Mouse (Mus musculus) C2C12 (cell line): ENCODE measurements around the gene Tasp1. TPM values are rescaled to one million over a fixed set of nuclear protein-coding genes. Genes with fewer than 3 reads are reported as not detected.
"Not testable (repeated sequence)": the region's sequence is repeated elsewhere in the genome, so short reads cannot be mapped to it uniquely, and the experiment has no call there.

ENCODE experiments used
- H3K27me3 ChIP-seq: one replicate; pipeline ENCODE4 v1.6.1; 2011; ENCODE audit not compliant: control insufficient read depth, insufficient read depth, insufficient read length
- H3K36me3 ChIP-seq: one replicate; pipeline ENCODE4 v1.6.1; 2011; ENCODE audit not compliant: control insufficient read depth, insufficient read depth
- H3K4me3 ChIP-seq: one replicate; pipeline ENCODE4 v1.5.1; 2011; ENCODE audit warnings: mild to moderate bottlenecking, control low read depth; ENCODE audit not compliant: poor library complexity, insufficient read depth, severe bottlenecking
- H3K79me2 ChIP-seq: one replicate; pipeline ENCODE4 v1.6.1; 2011; ENCODE audit not compliant: control insufficient read depth, insufficient read depth
- H3K79me3 ChIP-seq: one replicate; pipeline ENCODE4 v1.6.1; 2011; ENCODE audit warnings: low read depth, control low read depth
- H3ac ChIP-seq: one replicate; pipeline ENCODE3; 2011; ENCODE audit warnings: low read depth; ENCODE audit not compliant: control insufficient read depth, insufficient read length
- CEBPB ChIP-seq: IDR thresholded peaks from one replicate; pipeline ENCODE4 v1.6.1; 2011; ENCODE audit warnings: low read depth, mild to moderate bottlenecking, control low read depth, moderate library complexity
- CTCF ChIP-seq: IDR thresholded peaks from one replicate; pipeline ENCODE4 v1.5.1; 2011; ENCODE audit not compliant: control insufficient read depth, insufficient read depth, insufficient read length
- FOSL1 ChIP-seq: IDR thresholded peaks from one replicate; pipeline ENCODE4 v1.8.0; 2011; ENCODE audit warnings: mild to moderate bottlenecking, low read length; ENCODE audit not compliant: poor library complexity, insufficient read depth, severe bottlenecking
- MAX ChIP-seq: IDR thresholded peaks from one replicate; pipeline ENCODE4 v1.6.1; 2011; ENCODE audit warnings: mild to moderate bottlenecking, control low read depth
- MYOD1 ChIP-seq: IDR thresholded peaks from one replicate; pipeline ENCODE4 v1.6.1; 2011; ENCODE audit warnings: low read depth; ENCODE audit not compliant: control insufficient read depth, insufficient read length
- MYOG ChIP-seq: IDR thresholded peaks from one replicate; pipeline ENCODE4 v1.6.1; 2011; ENCODE audit not compliant: control insufficient read depth, insufficient read length; ENCODE audit errors: extremely low read depth
- USF1 ChIP-seq: IDR thresholded peaks from one replicate; pipeline ENCODE4 v1.6.1; 2011; ENCODE audit warnings: low read depth, mild to moderate bottlenecking, control low read depth, moderate library complexity
- polyA plus RNA-seq: library from polyadenylated mRNA; unstranded; fragments of >200 nt; fragmentation: generic; extraction: Trizol; gene quantifications from one replicate; pipeline ENCODE4 v1.2.1, GENCODE M21; 2012; ENCODE audit warnings: missing spikeins

Tasp1 gene
- polyA plus RNA-seq, 1 experiment = 5.5 TPM

- H3ac ChIP-seq = no peak overlapping the region
- H3K79me2 ChIP-seq = no peaks in the 10 kb centered on the region
- no peaks in the 10 kb centered on the region for H3K79me3 ChIP-seq
- no peak overlapping the region for H3K4me3 ChIP-seq
- TF ChIP-seq CTCF = no peak
- TF ChIP-seq MYOD1 = no peak
- no peak for TF ChIP-seq CEBPB
- H3K36me3 ChIP-seq = peaks cover 43% of the 10 kb centered on the region
- H3K27me3 ChIP-seq = no peaks in the 10 kb centered on the region
Measured at GRCm38 (mm10) chr2:140037459-140037858, 29.1 kb downstream of the Tasp1 start.

- Histone ChIP-seq H3K27me3 (no peaks in the 10 kb centered on the region), H3K36me3 (peaks cover 41% of the 10 kb centered on the region), H3ac (no peak overlapping the region), H3K79me3 (no peaks in the 10 kb centered on the region), H3K79me2 (no peaks in the 10 kb centered on the region), H3K4me3 (no peak overlapping the region)
- no peak for TF ChIP-seq FOSL1
- no peak for TF ChIP-seq CTCF
- no peak for TF ChIP-seq MYOD1
- TF ChIP-seq MAX = no peak
- TF ChIP-seq CEBPB = no peak
- no peak for TF ChIP-seq USF1
- no peak for TF ChIP-seq MYOG
Measured at GRCm38 (mm10) chr2:140036854-140037253, 29.8 kb downstream of the Tasp1 start.

GRCm38 (mm10) chr2:140024937-140025336 is 41.7 kb downstream of the Tasp1 start:
- H3K79me3 ChIP-seq = no peaks in the 10 kb centered on the region
- H3K27me3 ChIP-seq = no peaks in the 10 kb centered on the region
- no peak overlapping the region for H3ac ChIP-seq
- H3K79me2 ChIP-seq = no peaks in the 10 kb centered on the region
- H3K4me3 ChIP-seq = no peak overlapping the region
- no peak for TF ChIP-seq FOSL1
- no peak for TF ChIP-seq USF1
- TF ChIP-seq MYOD1 = no peak
- TF ChIP-seq CEBPB = no peak
- TF ChIP-seq MAX = no peak
- no peak for TF ChIP-seq CTCF
- TF ChIP-seq MYOG = no peak
- H3K36me3 ChIP-seq = peaks cover 26% of the 10 kb centered on the region

- Histone ChIP-seq H3K4me3 (no peak overlapping the region), H3K79me2 (no peaks in the 10 kb centered on the region), H3K79me3 (peaks cover 1% of the 10 kb centered on the region), H3ac (no peak overlapping the region), H3K36me3 (peaks cover 15% of the 10 kb centered on the region), H3K27me3 (no peaks in the 10 kb centered on the region)
- TF ChIP-seq FOSL1 (no peak), CTCF (no peak), MAX (no peak), USF1 (no peak), CEBPB (no peak), MYOD1 (no peak), MYOG (no peak)
Measured at GRCm38 (mm10) chr2:140007406-140007805, 59.2 kb downstream of the Tasp1 start.

GRCm38 (mm10) chr2:139998170-139998569 is 68.4 kb downstream of the Tasp1 start:
- Histone ChIP-seq H3K27me3 (no peaks in the 10 kb centered on the region), H3K79me2 (no peaks in the 10 kb centered on the region), H3ac (no peak overlapping the region), H3K79me3 (no peaks in the 10 kb centered on the region), H3K4me3 (no peak overlapping the region), H3K36me3 (peaks cover 7% of the 10 kb centered on the region)
- TF ChIP-seq USF1 = no peak
- no peak for TF ChIP-seq FOSL1
- TF ChIP-seq MYOG = no peak
- TF ChIP-seq CTCF = no peak
- TF ChIP-seq CEBPB = no peak
- TF ChIP-seq MAX = no peak
- no peak for TF ChIP-seq MYOD1

- H3ac ChIP-seq, H3K36me3 ChIP-seq: not testable (repeated sequence)
Measured at GRCm38 (mm10) chr2:139989907-139990306, 76.7 kb downstream of the Tasp1 start.

More at GRCm38 (mm10) chr2:139989907-139990306, 76.7 kb downstream of the Tasp1 start:
- not testable (repeated sequence) for H3K79me3 ChIP-seq, H3K79me2 ChIP-seq, H3K27me3 ChIP-seq, H3K4me3 ChIP-seq
